Mouse (Mus musculus): ENCODE measurements around the gene Gm17604.

DNA sequence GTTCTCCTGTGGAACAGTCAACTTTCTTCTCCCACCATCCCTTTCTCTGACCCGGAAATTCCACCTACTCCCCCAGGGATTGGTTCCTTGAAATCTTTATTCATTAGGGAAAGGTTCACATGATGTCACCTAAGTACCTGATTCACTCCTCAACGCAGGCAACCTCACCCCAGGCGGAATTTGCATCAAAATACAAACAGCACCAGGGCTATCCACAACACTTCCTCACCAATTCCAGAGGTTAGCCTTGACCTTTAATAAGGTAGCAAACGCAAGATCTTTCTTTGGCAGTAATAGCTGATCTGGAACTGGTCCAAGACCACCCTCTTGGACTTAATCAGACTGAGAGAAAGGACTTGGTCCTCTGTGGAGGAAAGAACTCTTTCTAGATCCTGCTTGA, 1.5 kb downstream of the Gm17604 start:
- TF ChIP-seq CTCF (IDR thresholded peaks at IDR 0.05) (no peak), POLR2A (IDR thresholded peaks at IDR 0.05; ENCODE audit: insufficient read depth, low read depth, low read length) (no peak)

All from heart, adult 2 months (tissue).